Mouse (Mus musculus) heart, adult 2 months (tissue): ENCODE results near the gene Fbxw5.

Experiments used
- CTCF ChIP-seq: fragments of 200-600 bp; IDR thresholded peaks from 2 replicates; pipeline ENCODE4 v1.8.1; 2022; ENCODE audit warnings: antibody characterized with exemption, mild to moderate bottlenecking, moderate library complexity
- POLR2A ChIP-seq: fragments of 200-500 bp; IDR thresholded peaks from 2 replicates; pipeline ENCODE4 v1.6.1; 2011; ENCODE audit warnings: mild to moderate bottlenecking, low read depth, low read length, control low read depth; ENCODE audit not compliant: insufficient read depth

- TF ChIP-seq CTCF (no peak), POLR2A (no peak)
Measured at GRCm38 (mm10) chr2:25534178-25534865, 33.8 kb downstream of the Fbxw5 start.
